ENCODE assay signal across 8 mouse cellular contexts in the genomic region with DNA sequence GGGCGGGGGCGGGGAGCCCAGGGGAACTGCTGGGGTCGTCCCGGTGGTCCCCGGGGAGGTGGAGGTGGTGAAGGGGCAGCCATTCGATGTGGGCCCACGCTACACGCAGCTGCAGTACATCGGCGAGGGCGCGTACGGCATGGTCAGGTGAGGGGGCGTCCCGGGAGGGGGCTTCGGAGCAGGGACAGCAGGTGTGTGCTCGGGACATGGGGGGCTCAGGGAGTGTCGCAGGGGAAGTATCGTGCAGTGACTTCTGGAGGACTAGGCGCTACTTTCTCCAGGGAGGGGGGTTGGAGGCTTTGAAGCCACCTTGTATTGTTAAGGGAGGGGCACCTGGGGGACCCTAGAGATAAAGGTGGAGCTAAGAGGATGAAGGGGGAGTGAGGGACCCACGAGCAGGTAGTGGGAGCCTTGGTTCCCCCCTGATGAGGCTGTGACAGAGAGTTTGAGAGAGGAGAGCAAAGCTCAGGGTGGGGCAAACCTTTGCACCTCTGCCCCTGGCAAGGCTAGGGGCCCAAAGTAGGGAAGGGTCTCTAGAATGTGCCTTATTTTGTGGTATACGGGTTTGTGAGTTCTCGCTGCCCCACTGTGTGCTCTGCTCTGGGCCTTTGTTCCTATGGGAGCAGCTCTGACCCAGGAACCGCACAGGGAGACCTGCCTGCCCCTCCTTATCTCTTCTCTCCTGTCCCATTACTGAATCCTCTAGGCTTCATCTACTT. TPM values are rescaled to one million over a fixed set of nuclear protein-coding genes. Genes with fewer than 3 reads are reported as not detected.
DNase-seq lines count a peak whose midpoint lies in the region; ATAC-seq and TF ChIP-seq lines count a peak whose summit lies in the region.

No protein-coding gene starts in this region.

- no peaks in the 10 kb centered on the region for H3K27me3 ChIP-seq in spleen, adult 2 months (ENCODE audit: control insufficient read depth, insufficient read depth, low read length)
- H3K27me3 ChIP-seq in limb, embryonic 12.5 days = no peaks in the 10 kb centered on the region
- no peaks in the 10 kb centered on the region for H3K27me3 ChIP-seq in stomach, embryonic 14.5 days (ENCODE audit: control insufficient read depth, insufficient read depth, low read length)

- TF ChIP-seq CTCF in spleen, adult 2 months (IDR thresholded peaks at IDR 0.05; ENCODE audit: extremely low read depth, insufficient read depth, insufficient read length, insufficient replicate concordance) = no peak

- ATAC-seq in limb, embryonic 12.5 days (ENCODE audit: insufficient number of reproducible peaks, insufficient read depth, low FRiP score, low TSS enrichment, low read depth) = peak; percentile 33; the same call in 1 of the 2 replicates
- ATAC-seq in stomach, embryonic 14.5 days (ENCODE audit: insufficient number of reproducible peaks, insufficient read depth, low FRiP score, low read depth) = peak; percentile 34; the same call in 1 of the 2 replicates

- no peaks in the 10 kb centered on the region for H3K9me3 ChIP-seq in limb, embryonic 12.5 days
- H3K9me3 ChIP-seq in stomach, embryonic 14.5 days (ENCODE audit: control insufficient read depth, low read depth, low read length) = no peaks in the 10 kb centered on the region

- peak overlapping the region; percentile 63 for H3K27ac ChIP-seq in spleen, adult 2 months (ENCODE audit: insufficient read depth, low read length)
- H3K27ac ChIP-seq in limb, embryonic 12.5 days = peak overlapping the region; percentile 84
- H3K27ac ChIP-seq in stomach, embryonic 14.5 days (ENCODE audit: low read length) = peak overlapping the region; percentile 98

- H3K4me2 ChIP-seq in limb, embryonic 12.5 days = peak overlapping the region; percentile 89
- H3K4me2 ChIP-seq in stomach, embryonic 14.5 days (replicated peaks; ENCODE audit: low read depth, low read length) = peak overlapping the region; percentile 92

- no peak for TF ChIP-seq POLR2A in spleen, adult 2 months (IDR thresholded peaks at IDR 0.05; ENCODE audit: low read depth, low read length)

- peak overlapping the region; percentile 82 for H3K9ac ChIP-seq in limb, embryonic 12.5 days (replicated peaks)
- H3K9ac ChIP-seq in stomach, embryonic 14.5 days (replicated peaks; ENCODE audit: low read depth, low read length) = peak overlapping the region; percentile 86

- peaks cover 5% of the 10 kb centered on the region; the same call in 1 of the 2 replicates for H3K4me1 ChIP-seq in spleen, adult 2 months (ENCODE audit: control insufficient read depth, insufficient read depth, insufficient read length)
- peaks cover 13% of the 10 kb centered on the region for H3K4me1 ChIP-seq in limb, embryonic 12.5 days (replicated peaks)
- H3K4me1 ChIP-seq in stomach, embryonic 14.5 days (ENCODE audit: control insufficient read depth, insufficient read depth, low read length) = peaks cover 25% of the 10 kb centered on the region

- H3K36me3 ChIP-seq in spleen, adult 2 months (ENCODE audit: control insufficient read depth, insufficient read depth, low read length) = peaks cover 6% of the 10 kb centered on the region
- H3K36me3 ChIP-seq in limb, embryonic 12.5 days = peaks cover 32% of the 10 kb centered on the region
- H3K36me3 ChIP-seq in stomach, embryonic 14.5 days (ENCODE audit: control insufficient read depth, insufficient read depth, low read length) = peaks cover 20% of the 10 kb centered on the region; the same call in 1 of the 2 replicates

- 2% methylated on average over 22 of the region's 24 CpGs for WGBS in spleen, adult 2 months
- WGBS in limb, embryonic 12.5 days = under 1% methylated on average over 22 of the region's 24 CpGs
- WGBS in stomach, embryonic 14.5 days = under 1% methylated on average over 22 of the region's 24 CpGs

- peak overlapping the region; percentile 78 for H3K4me3 ChIP-seq in spleen, adult 2 months (ENCODE audit: extremely low read depth, insufficient read depth, insufficient read length)
- peak overlapping the region; percentile 77 for H3K4me3 ChIP-seq in limb, embryonic 12.5 days (replicated peaks)
- peak overlapping the region; percentile 78 for H3K4me3 ChIP-seq in stomach, embryonic 14.5 days (ENCODE audit: low read depth, low read length)

- peak; percentile 42 for DNase-seq in adrenal gland, adult 2 months
- no peak for DNase-seq in adrenal gland, adult 18-20 months (ENCODE audit: low spot score in 2 of 2)
- DNase-seq in spleen, adult 2 months (ENCODE audit: low read depth in 1 of 2, low spot score in 2 of 2) = no peak
- DNase-seq in spleen, adult 12 weeks (ENCODE audit: low spot score) = no peak
- DNase-seq in MN1 (ENCODE audit: low spot score) = no peak
- DNase-seq in gastrocnemius, postnatal 25 days = no peak

RNA-seq across cellular contexts. Expression of gene Mapk3, which starts 0.4 kb away (rescaled TPM):
- 100 to 1,000 TPM; 139 to 169 TPM for total RNA-seq in adrenal gland, adult 2 months (2021)
- polyA plus RNA-seq in adrenal gland, adult 2 months (2012; rRNA removed) = 242 and 299 TPM in 2 replicates
- 100 to 1,000 TPM; 123 to 131 TPM for total RNA-seq in adrenal gland, adult 18-20 months (2021)
- 97.0 and 108 TPM in 2 replicates for polyA plus RNA-seq in spleen, adult 2 months (2012; rRNA removed)
- polyA plus RNA-seq in limb, embryonic 12.5 days (2016; fragmentation: Nextera tagmentation; extraction: Ambion mirVana) = 36.4 and 38.5 TPM in 2 replicates
- 98.4 and 105 TPM in 2 replicates for polyA plus RNA-seq in stomach, embryonic 14.5 days (2014; fragmentation: Nextera tagmentation; extraction: Ambion mirVana)
- 10 to 100 TPM; 21.4 to 23.8 TPM for total RNA-seq in gastrocnemius, postnatal 25 days (2021)

RNA-seq across cellular contexts. Expression of gene Gdpd3, which starts 6.3 kb away (rescaled TPM):
- 1 to 10 TPM; 2.4 TPM for total RNA-seq in adrenal gland, adult 2 months (2021)
- polyA plus RNA-seq in adrenal gland, adult 2 months (2012; rRNA removed) = 10.2 and 10.3 TPM in 2 replicates
- total RNA-seq in adrenal gland, adult 18-20 months (2021) = 1 to 10 TPM; 2.7 to 4.3 TPM
- polyA plus RNA-seq in spleen, adult 2 months (2012; rRNA removed) = 7.7 and 62.7 TPM in 2 replicates
- 1.3 and 2.4 TPM in 2 replicates for polyA plus RNA-seq in limb, embryonic 12.5 days (2016; fragmentation: Nextera tagmentation; extraction: Ambion mirVana)
- 1.6 and 2.8 TPM in 2 replicates for polyA plus RNA-seq in stomach, embryonic 14.5 days (2014; fragmentation: Nextera tagmentation; extraction: Ambion mirVana)
- 1 to 10 TPM in 1 of 2 experiments, under 1 TPM in 1; 0.49 to 1.6 TPM for total RNA-seq in gastrocnemius, postnatal 25 days (2021)

RNA-seq across cellular contexts. Expression of gene Ypel3, which starts 16.9 kb away (rescaled TPM):
- 100 to 1,000 TPM in 1 of 2 experiments, 10 to 100 TPM in 1; 92.8 to 136 TPM for total RNA-seq in adrenal gland, adult 2 months (2021)
- polyA plus RNA-seq in adrenal gland, adult 2 months (2012; rRNA removed) = 970 and 1,207 TPM in 2 replicates
- total RNA-seq in adrenal gland, adult 18-20 months (2021) = 10 to 100 TPM; 93.7 to 95.0 TPM
- polyA plus RNA-seq in spleen, adult 2 months (2012; rRNA removed) = 393 and 605 TPM in 2 replicates
- 104 and 126 TPM in 2 replicates for polyA plus RNA-seq in limb, embryonic 12.5 days (2016; fragmentation: Nextera tagmentation; extraction: Ambion mirVana)
- 103 and 116 TPM in 2 replicates for polyA plus RNA-seq in stomach, embryonic 14.5 days (2014; fragmentation: Nextera tagmentation; extraction: Ambion mirVana)
- total RNA-seq in gastrocnemius, postnatal 25 days (2021) = 10 to 100 TPM; 63.8 to 69.0 TPM

RNA-seq across cellular contexts. Expression of gene Tbx6, which starts 21.5 kb away (rescaled TPM):
- under 1 TPM; 0.31 to 0.75 TPM for total RNA-seq in adrenal gland, adult 2 months (2021)
- 3.4 and 3.7 TPM in 2 replicates for polyA plus RNA-seq in adrenal gland, adult 2 months (2012; rRNA removed)
- total RNA-seq in adrenal gland, adult 18-20 months (2021) = under 1 TPM; 0.53 to 0.64 TPM
- 16.6 and 17.9 TPM in 2 replicates for polyA plus RNA-seq in spleen, adult 2 months (2012; rRNA removed)
- 0.50 and 0.68 TPM in 2 replicates for polyA plus RNA-seq in limb, embryonic 12.5 days (2016; fragmentation: Nextera tagmentation; extraction: Ambion mirVana)
- polyA plus RNA-seq in stomach, embryonic 14.5 days (2014; fragmentation: Nextera tagmentation; extraction: Ambion mirVana) = 0.56 and 0.95 TPM in 2 replicates
- total RNA-seq in gastrocnemius, postnatal 25 days (2021) = under 1 TPM; 0.20 to 0.62 TPM

RNA-seq across cellular contexts. Expression of gene Ppp4c, which starts 32.5 kb away (rescaled TPM):
- total RNA-seq in adrenal gland, adult 2 months (2021) = 10 to 100 TPM; 77.4 to 86.0 TPM
- polyA plus RNA-seq in adrenal gland, adult 2 months (2012; rRNA removed) = 89.8 and 92.4 TPM in 2 replicates
- 10 to 100 TPM; 75.4 to 85.9 TPM for total RNA-seq in adrenal gland, adult 18-20 months (2021)
- 175 and 184 TPM in 2 replicates for polyA plus RNA-seq in spleen, adult 2 months (2012; rRNA removed)
- polyA plus RNA-seq in limb, embryonic 12.5 days (2016; fragmentation: Nextera tagmentation; extraction: Ambion mirVana) = 378 and 401 TPM in 2 replicates
- polyA plus RNA-seq in stomach, embryonic 14.5 days (2014; fragmentation: Nextera tagmentation; extraction: Ambion mirVana) = 239 and 258 TPM in 2 replicates
- 10 to 100 TPM; 21.7 to 26.8 TPM for total RNA-seq in gastrocnemius, postnatal 25 days (2021)
